Mouse (Mus musculus) naive thymus-derived CD4-positive, alpha-beta T cell, adult 2 months (primary cell): ENCODE results near the gene Exosc7.

ENCODE experiments used
- DNase-seq: peaks from one replicate; pipeline ENCODE4 v3.0.0-alpha.2; 2011; ENCODE audit warnings: low read depth

Gene Exosc7

DNA sequence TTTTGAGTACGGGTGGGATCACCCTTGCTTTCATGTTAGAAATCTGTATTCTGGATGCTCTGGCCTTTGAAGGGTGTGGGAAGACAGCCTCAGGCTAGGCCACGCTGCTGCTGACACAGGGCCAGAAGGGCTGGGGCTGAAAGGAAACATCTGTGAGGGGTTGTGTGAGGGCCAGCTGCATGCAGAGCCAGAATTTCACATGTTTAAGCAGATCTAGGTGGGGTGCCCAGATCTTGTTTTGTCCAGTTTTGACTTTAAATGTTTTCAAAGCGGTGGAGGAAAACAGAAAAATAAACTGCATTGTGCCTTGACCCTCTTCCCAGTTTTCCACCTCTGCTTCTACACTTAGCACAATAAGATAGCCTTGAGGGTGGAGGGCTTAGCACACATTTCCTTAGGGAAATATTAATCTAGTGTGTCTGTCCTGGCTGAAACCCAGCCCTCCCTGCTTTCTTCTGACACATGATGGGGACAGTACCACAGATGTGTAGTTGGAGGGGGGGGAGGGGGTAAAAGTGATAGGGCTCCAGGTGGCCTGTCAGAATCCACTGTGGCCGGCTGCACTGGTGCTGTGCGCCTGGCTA lies 26.0 kb downstream of the Exosc7 start:
- DNase-seq = no peak

DNA sequence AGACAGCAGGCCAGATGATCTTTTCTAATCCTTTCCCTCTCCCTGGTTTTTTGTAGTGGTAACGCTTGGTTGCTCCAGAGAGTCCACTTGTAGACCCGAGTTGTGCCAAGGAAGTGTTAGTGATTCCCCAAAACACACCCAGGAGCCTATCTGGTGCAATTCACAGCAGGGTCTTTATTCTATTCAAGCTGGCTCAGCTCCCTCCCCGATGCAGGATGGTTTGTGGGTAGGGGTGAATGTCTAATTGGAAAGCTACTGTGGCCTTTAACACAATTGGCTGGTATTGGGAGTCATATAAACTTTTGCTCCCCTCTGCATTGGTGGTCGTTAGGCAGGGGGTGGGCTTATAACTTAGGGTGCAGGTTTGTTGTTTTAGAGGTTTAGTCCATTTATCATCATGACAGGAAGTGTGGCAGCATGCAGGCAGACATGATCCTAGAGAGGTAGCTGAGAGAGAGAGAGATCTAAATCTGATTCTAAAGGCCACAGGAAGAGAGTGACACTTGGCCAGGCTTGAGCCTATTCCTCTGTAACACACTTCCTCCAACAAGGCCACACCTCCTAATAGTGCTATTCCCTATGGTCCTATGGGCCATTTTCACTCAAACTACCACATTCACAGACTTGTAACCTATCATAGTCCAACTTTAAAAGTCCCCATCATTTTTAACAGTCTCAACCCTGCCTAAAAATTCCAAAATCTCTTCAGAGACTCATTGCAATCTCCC lies 27.0 kb downstream of the Exosc7 start:
- DNase-seq = no peak

- DNase-seq = no peak
Measured at GRCm38 (mm10) chr9:123148430-123148829, 35.4 kb downstream of the Exosc7 start.

- DNase-seq = no peak
Measured at GRCm38 (mm10) chr9:123150241-123151020, 37.4 kb downstream of the Exosc7 start, which contains the start of gene Clec3b. Gene Clec3b (plus strand): TSS chr9:123150946.

- DNase-seq = no peak
Measured at GRCm38 (mm10) chr9:123151561-123151960, 38.5 kb downstream of the Exosc7 start.

DNA sequence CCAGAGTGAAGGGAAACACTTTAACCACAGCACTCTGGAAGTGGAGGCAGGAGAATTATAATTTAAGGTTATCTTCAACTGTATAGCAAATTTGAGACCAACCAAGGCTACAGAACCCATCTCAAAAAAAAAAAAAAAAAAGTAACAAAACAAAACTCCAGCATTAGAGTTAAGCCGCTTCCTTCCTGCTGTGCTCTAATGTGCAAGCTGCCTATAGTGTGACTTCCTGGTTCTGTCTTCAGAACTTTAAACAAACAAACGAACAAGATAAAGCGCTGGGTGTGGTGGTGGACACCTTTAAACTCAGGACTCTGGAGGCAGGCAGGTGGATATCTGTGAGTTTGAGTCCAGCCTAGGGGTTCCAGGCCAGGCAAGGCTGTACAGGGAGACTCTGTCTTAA lies 39.0 kb downstream of the Exosc7 start:
- DNase-seq = peak; percentile 70

DNA sequence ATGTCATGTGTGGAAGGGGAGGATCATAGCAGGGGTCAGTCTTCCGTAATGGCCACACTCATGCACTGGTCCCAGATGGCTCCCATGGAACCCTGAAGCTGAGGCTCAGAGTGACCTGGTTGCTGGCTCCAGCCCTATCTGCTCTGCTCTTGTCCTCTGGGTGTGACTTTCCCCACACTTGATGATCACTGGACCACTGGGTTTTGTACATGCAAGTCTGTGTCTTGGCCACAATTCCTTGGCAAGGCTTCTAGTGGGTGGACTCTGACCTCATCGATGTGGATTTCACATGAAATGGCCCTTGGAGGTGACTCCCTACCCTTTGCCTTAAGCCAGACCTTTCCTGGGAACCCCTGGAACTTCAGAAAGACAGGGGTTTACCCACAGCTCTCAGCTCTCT lies 40.1 kb downstream of the Exosc7 start:
- no peak for DNase-seq

- no peak for DNase-seq
Measured at GRCm38 (mm10) chr9:123156910-123157361, 43.9 kb downstream of the Exosc7 start.

GRCm38 (mm10) chr9:123157699-123158098 lies 44.7 kb downstream of the Exosc7 start:
- DNase-seq = no peak

DNA sequence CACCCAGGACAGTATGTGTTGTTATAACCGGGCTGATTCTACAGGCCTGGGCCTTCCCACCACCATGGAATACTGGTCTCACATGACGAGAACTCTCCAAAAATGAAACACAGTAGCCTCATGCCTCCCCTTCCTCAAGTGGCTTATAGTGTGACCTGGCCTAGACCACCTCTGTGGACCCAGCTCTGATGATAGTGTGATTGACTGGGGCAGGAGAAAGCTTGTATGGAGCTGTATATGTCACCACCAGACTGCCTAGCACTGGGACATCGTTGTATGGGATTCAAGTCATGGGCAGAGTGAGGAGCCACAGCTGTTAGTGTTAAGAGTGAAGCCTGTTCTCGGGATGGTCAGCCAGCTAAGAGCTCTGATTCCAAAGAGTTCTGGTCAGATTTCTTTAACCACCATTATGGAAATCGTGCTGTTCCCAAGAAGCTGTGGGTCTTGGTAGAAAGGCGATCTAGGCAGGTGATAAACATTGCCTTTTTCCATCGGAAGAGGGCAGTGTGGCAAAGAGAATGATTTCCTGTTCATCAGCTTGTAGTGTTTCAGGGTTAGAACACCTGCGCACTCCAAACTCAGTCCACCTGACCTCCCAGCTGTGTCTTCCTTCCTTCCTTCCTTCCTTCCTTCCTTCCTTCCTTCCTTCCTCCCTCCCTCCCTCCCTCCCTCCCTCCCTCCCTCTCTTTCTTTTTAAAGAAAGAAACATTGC lies 45.3 kb downstream of the Exosc7 start:
- DNase-seq = peak; percentile 81

- peak; percentile 65 for DNase-seq
Measured at GRCm38 (mm10) chr9:123159330-123159729, 46.3 kb downstream of the Exosc7 start.

DNA sequence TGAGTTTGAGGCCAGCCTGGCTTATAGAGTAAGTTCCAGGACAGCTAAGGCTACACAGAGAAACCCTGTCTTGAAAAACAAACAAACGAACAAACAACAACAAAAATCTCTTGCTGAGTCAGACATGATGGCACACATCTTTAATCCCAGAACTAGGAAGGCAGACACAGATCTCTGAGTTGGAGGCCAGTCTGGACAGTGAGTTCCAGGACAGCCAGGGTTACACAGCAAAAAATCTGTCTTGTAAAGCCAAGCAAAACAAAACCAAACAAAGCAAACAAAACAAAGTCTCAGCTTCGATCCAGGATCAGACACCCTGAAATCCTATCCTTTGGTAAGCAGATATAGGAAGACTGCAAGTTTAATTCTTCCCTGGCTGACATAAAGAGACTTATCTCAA lies 48.8 kb downstream of the Exosc7 start:
- no peak for DNase-seq

DNA sequence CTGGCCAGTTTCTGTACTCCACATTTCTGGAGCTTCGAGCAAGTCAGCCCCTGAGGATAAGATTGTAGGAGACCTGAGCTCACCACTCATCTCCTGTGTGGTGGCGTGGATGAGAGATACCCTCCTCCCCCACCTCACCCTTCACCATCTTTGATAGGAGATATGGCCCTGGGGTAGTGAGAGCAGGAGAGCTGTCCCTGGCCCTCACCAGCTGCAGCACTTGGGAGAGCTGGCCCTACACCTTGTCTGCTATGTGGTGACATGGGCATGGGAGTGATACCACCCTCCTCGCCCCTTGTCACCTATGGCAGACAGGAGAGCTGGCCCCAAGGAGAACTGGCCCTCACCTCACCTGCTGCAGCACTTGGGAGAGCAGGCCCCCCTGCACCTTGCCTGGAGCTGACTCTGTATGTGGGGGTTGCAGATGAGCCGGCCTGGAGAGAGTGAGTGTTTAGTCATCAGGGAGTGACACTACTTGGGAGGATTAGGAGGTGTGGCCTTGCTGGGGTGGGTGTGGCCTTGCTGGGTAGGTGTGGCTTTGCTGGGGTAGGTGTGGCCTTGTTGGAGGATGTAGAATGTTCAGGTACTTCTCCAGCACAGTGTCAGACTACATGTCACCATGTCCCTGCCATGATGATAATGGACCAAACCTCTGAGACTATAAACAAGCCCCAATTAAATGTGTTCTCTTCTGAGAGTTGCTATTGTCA lies 50.1 kb downstream of the Exosc7 start:
- DNase-seq = no peak

DNA sequence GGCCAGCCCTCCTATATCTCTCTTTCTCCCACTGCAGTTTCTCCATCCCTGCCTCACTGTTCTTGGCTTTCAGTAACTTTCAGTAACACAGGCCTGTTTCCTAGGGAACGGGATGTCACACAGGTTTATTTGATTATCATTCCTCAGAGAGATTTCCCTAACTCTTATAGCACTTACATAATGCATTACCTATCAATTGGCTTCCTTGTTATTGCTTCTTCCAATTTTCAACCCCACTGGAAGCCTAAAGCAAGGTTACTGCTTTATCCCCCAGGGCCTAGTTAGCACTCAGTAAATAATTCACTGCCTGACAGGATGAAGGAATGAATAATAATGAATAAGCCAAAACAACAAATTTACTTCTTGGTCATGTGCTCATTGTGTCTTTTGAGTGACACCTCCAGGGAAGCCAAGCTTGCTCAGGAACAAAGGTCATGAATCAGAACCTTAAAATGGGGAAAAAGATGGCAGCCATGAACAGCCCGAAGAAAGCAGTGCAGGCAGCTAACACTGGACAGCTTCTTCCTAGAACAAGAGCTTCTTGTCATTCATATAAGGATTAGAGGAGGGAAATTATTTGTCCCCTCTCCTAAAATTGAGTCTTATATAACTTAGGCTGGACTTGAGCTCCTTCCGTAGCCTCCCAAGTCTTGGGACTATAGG lies 52.9 kb downstream of the Exosc7 start:
- DNase-seq = no peak

DNA sequence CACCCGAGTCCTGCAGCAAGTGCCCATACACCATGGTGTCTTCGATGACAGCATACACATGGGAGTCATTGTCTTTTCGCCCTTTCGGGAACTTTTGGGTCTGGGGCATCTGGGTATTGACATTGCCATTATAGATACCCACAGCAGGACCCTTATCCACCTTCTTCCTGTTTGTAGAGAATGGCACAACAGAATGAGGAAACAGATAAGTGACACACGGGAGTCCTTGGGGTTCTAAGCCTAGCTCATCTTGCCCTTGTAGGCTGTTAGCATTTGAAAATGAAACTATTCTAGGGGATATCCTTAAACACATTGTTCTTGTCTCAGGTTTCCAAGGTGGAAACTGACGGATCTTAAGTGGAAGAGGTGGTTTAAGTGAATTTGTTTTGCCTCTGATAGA lies 60.7 kb downstream of the Exosc7 start:
- no peak for DNase-seq

DNA sequence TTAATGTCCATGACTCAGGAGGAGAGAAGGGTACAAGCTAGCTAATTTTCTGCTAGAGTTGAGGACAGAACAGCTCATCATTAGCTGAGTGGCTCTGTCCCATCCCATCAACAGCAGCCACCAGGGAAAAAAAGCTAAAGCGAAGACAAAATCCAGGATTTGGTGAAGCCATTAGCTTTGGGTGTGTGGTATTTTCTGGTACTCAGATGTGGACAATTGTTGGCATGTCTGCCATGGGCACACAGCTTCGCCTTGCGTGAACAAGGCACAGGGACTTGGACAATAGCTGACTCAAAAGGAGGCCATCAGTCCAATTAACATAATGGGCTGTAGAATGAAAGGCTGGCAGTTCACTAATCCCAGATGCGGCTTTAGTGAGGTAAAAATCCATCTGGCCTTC lies 61.3 kb downstream of the Exosc7 start:
- DNase-seq = no peak

GRCm38 (mm10) chr9:123177380-123178048 lies 64.5 kb downstream of the Exosc7 start:
- DNase-seq = no peak

GRCm38 (mm10) chr9:123180003-123180402 lies 67.0 kb downstream of the Exosc7 start:
- no peak for DNase-seq

DNA sequence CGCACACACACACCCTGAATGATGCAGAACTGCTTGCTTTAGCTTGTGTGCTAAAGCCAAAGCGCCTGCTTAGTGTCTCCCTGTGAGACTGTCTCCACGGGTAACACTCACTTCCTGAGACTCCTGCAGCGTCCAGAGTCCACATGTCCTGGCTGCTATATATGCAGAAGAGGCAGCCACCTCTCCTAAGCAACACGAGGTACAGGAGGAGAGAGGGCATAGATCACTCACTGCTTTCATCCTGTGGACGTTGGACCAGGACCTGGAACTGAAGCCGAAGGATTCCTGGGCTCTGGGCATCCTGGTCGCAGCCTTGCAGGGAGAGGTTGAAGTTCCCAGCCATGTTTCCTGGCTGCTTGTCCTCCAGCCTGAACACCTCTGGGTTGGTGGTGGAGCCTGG lies 70.2 kb downstream of the Exosc7 start:
- DNase-seq = no peak

- DNase-seq = no peak
Measured at GRCm38 (mm10) chr9:123185546-123185945, 72.5 kb downstream of the Exosc7 start.
